Mouse (Mus musculus): ENCODE measurements around the gene Lrig3. TPM values are rescaled to one million over a fixed set of nuclear protein-coding genes. Genes with fewer than 3 reads are reported as not detected.

The Lrig3 gene
- polyA plus RNA-seq, 1 experiment from 2014 or later, result 1.9 TPM

DNA sequence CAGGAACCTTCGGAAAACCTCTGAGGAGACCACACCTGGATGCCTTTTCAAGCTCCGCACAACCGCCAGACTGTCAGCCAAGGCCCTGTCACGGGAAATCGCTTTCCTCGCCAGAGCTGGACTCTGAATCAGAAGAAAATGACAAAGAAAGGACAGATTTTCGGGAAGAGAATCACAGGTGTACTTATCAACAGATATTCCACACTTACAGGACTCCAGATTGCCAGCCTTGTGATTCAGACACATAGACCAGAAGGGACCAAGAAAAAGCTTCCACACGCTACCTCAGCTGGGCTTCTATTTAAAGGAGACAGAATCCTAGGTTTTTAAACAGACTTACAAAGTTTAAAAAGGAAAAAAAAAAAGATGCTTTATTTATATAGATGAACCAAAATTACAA, 48.7 kb downstream of the Lrig3 start:
- Histone ChIP-seq H3K9me3 (no peaks in the 10 kb centered on the region), H3K27me3 (no peaks in the 10 kb centered on the region), H3K4me1 (no peaks in the 10 kb centered on the region), H3K9ac (replicated peaks) (no peak overlapping the region), H3K4me3 (no peak overlapping the region), H3K36me3 (no peaks in the 10 kb centered on the region), H3K4me2 (replicated peaks) (no peak overlapping the region), H3K27ac (replicated peaks) (no peak overlapping the region)
- 85% methylated on average over 8 of the region's 8 CpGs for WGBS
- no peak for ATAC-seq (replicated peaks)

DNA sequence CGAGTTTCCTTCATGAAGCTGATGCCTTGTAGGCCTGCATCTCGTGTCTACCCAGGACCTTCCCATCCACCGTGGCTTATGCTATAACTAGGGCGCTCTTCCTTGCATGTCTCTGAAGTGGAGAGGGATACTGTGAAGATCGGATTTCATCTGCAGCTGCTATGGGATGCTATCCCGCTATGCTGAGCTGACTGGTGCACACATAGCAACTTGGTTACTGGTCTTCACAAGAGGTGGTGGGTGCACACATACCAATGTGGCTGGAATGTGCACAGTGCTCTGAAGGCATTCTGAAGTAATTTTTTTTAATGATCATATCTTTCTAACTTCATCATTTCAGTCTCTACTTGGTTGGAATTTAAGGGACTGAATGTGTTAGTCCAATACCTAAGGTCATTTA, 49.7 kb downstream of the Lrig3 start:
- Histone ChIP-seq H3K9ac (replicated peaks) (no peak overlapping the region), H3K36me3 (no peaks in the 10 kb centered on the region), H3K27ac (replicated peaks) (no peak overlapping the region), H3K4me1 (no peaks in the 10 kb centered on the region), H3K4me3 (no peak overlapping the region), H3K27me3 (no peaks in the 10 kb centered on the region), H3K9me3 (no peaks in the 10 kb centered on the region), H3K4me2 (replicated peaks) (no peak overlapping the region)
- ATAC-seq (replicated peaks), result no peak
- 91% methylated on average over 6 of the region's 6 CpGs for WGBS

DNA sequence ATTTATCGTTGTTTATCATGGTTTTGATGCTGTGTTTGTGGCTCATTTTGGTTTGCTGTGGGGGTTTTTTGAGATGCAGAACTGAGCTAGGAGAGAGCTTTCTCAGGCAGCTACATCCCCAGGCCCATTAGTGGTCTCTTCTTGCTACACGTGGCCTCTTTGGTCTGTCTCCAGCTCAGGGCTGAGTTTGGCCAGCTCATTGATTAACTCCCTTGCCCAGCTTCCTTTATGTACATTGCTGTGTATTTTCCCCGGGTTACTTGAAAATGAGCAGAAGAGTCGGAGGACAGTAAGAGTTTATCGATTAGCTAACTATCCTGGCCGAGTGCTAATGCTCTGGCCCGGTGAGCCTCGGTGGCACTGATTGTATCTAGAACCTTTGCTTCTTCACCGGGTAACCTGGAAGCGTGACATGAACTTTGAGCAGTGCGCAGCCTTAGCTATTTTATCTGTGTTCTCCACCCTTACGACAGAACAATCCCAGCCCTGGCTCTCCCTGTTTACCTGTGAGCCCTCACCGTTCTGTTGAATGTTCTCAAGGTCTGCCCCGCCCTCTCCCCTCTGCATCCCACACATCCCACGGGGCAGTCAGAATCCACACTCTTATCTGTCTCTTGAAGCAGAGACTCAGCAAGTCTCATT, 53.5 kb downstream of the Lrig3 start:
- no peak overlapping the region for H3K27ac ChIP-seq (replicated peaks)
- H3K4me3 ChIP-seq, result no peak overlapping the region
- no peaks in the 10 kb centered on the region for H3K4me1 ChIP-seq
- no peaks in the 10 kb centered on the region for H3K27me3 ChIP-seq
- no peak for ATAC-seq (replicated peaks)
- no peak overlapping the region for H3K4me2 ChIP-seq (replicated peaks)
- WGBS, result 92% methylated on average over 15 of the region's 15 CpGs
- no peaks in the 10 kb centered on the region for H3K36me3 ChIP-seq
- no peaks in the 10 kb centered on the region for H3K9me3 ChIP-seq
- H3K9ac ChIP-seq (replicated peaks), result no peak overlapping the region

DNA sequence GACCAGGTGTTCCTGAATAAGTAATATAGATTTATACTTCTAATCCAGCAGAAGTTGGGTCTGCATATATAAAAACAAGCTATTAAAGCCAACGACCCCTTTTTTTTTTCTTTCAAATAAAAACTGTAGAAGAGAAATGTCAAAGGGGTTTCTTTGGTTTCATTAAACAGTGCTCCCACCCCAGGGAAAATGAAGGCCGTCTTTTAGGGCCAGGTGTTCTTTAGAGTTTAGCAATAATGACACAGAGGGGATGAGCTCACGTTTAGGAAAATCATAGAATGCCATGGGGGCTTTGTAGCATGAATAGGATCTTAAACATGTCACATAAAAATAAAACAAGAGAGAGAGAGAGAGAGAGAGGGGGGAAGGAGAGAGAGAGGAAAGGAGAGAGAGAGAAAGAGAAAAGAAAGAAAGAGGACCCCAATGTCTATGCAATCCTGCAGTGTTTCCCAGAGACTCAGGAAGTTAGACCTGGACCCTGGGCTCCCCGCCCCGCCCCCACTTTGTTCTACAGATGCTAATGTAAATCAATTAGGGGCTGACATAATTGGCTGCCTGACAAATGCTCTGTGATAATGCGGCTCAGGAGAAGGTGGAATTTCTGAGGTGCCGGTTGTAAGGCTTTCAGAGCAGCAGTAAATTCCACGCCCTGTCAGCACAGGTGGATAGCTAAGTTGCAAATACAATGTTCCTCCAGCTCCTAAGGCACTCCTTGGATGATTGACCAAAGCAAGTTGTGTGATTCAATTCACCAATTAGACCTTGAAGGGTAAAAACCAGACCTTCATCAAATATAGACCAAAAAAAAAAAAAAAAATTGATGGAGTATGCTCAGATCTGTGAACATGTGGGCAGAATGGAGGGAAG, 62.8 kb downstream of the Lrig3 start:
- no peaks in the 10 kb centered on the region for H3K9me3 ChIP-seq
- H3K27ac ChIP-seq (replicated peaks), result no peak overlapping the region
- H3K36me3 ChIP-seq, result no peaks in the 10 kb centered on the region
- ATAC-seq (replicated peaks), result peak; percentile 63
- H3K4me2 ChIP-seq (replicated peaks), result no peak overlapping the region
- WGBS, result 13% methylated on average over 8 of the region's 8 CpGs
- H3K4me1 ChIP-seq, result peaks cover 11% of the 10 kb centered on the region
- H3K9ac ChIP-seq (replicated peaks), result no peak overlapping the region
- H3K27me3 ChIP-seq, result no peaks in the 10 kb centered on the region
- no peak overlapping the region for H3K4me3 ChIP-seq

DNA sequence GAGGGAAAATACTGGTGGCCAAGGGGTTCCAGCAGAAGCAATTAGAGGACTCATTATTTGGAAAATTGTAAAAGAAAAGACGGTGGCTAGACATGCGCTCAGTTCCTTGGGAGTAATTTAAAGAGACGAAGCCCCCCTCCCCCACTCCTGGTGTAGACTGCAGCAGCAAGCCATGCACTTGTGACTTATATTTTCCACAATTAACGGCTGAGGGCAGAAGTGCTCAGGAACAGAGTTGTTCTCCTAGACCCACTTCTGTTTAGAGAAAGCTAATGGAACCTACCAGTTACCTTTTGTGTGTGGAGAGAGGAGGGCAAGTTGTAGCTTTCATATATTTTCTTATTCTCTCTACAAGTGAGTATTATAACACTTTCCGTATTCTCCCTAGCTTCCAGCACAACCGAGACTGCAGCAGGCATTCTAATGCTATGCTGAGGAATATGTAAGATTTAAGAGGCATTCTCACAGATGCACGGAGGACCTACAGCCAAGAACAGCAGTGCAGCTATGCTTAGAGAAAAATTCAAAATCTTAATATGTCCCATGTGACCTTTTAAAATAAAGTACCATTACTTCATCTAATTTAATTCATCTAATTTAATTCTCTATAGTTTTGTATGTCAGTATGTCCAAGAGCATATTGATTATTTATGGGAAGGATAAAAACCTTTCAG, 63.6 kb downstream of the Lrig3 start:
- Histone ChIP-seq H3K4me1 (peaks cover 11% of the 10 kb centered on the region), H3K9me3 (no peaks in the 10 kb centered on the region), H3K36me3 (no peaks in the 10 kb centered on the region), H3K9ac (replicated peaks) (no peak overlapping the region), H3K27me3 (no peaks in the 10 kb centered on the region), H3K4me2 (replicated peaks) (no peak overlapping the region), H3K4me3 (no peak overlapping the region), H3K27ac (replicated peaks) (no peak overlapping the region)
- peak; percentile 55; the same call in 1 of the 2 replicates for ATAC-seq (replicated peaks)
- WGBS, result 25% methylated on average over 7 of the region's 7 CpGs

DNA sequence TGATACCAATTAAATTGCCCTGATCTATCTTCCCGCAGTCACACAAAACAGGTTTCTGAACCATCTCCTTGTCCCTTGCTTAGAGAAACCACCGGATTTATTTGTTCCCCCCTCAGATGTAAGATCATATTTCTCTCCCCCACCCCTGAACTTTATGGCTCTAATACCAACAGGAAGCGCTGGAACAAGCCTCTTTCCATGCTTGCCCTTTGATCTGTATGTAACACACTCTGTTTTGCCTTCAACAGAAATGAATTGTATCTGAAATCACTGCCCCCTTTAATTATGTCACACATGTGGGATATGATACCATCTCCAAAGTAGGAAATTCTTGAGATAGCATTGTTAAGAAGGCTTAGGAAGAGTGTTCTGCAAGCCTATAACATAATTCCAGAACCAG, 90.9 kb downstream of the Lrig3 start:
- no peak overlapping the region for H3K4me2 ChIP-seq (replicated peaks)
- no peak for ATAC-seq (replicated peaks)
- peaks cover 7% of the 10 kb centered on the region for H3K4me1 ChIP-seq
- H3K4me3 ChIP-seq, result no peak overlapping the region
- 55% methylated on average over 3 of the region's 3 CpGs for WGBS
- H3K36me3 ChIP-seq, result no peaks in the 10 kb centered on the region
- no peak overlapping the region for H3K9ac ChIP-seq (replicated peaks)
- no peaks in the 10 kb centered on the region for H3K9me3 ChIP-seq
- no peaks in the 10 kb centered on the region for H3K27me3 ChIP-seq
- no peak overlapping the region for H3K27ac ChIP-seq (replicated peaks)

DNA sequence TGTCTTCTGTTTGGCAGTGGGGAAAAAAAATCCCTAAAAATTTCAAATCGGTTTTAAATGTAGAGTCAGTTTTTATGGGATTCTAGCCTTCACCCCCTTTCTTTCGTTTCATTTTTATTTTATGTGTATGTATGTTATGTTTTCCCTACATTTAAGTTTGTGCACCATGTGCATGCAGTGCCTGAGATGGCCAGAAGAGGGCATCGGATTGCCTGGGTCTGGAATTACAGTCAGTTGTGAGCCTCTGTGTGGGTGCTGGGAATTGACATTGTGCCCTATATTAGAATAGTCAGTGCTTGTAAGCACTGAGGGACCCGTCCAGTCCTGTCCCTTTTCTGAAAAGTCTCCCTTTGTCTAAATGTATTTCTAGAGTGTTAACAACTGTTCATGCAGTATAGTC, 96.8 kb downstream of the Lrig3 start:
- 88% methylated on average over 4 of the region's 4 CpGs for WGBS
- ATAC-seq (replicated peaks), result no peak

More for the DNA sequence above, 96.8 kb downstream of the Lrig3 start:
- Histone ChIP-seq H3K9me3 (no peaks in the 10 kb centered on the region; the same call in 1 of the 2 replicates), H3K27ac (replicated peaks) (no peak overlapping the region), H3K4me1 (no peaks in the 10 kb centered on the region), H3K36me3 (no peaks in the 10 kb centered on the region), H3K27me3 (no peaks in the 10 kb centered on the region), H3K4me3 (no peak overlapping the region), H3K4me2 (replicated peaks) (no peak overlapping the region), H3K9ac (replicated peaks) (no peak overlapping the region)

Small RNA genes lying within 50 kb of the gene (microRNA-seq; reads per million reads assigned to microRNA genes)
- not detected for gene Gm22183
